Mouse (Mus musculus) stomach, embryonic 14.5 days (tissue): ENCODE results near the gene Got2. TPM values are rescaled to one million over a fixed set of nuclear protein-coding genes. Genes with fewer than 3 reads are reported as not detected.

ENCODE experiments used
- ATAC-seq: fragments of 200-750 bp; cut with Nextera tagmentation; 2 replicates; pipeline ENCODE4 v1.8.0; 2017; ENCODE audit warnings: low read depth, moderate TSS enrichment; ENCODE audit not compliant: insufficient number of reproducible peaks, insufficient read depth, low FRiP score
- H3K27ac ChIP-seq: fragments of 300-500 bp; sonication (generic); 2 replicates; pipeline ENCODE4 v1.5.1; 2014; ENCODE audit warnings: mild to moderate bottlenecking, low read length, moderate library complexity, mixed read lengths
- H3K27me3 ChIP-seq: fragments of 300-500 bp; sonication (generic); 2 replicates; pipeline ENCODE4 v1.6.1; 2014; ENCODE audit warnings: low read length, control low read depth, mixed read lengths; ENCODE audit not compliant: control insufficient read depth, insufficient read depth
- H3K36me3 ChIP-seq: fragments of 300-500 bp; sonication (generic); 2 replicates; pipeline ENCODE4 v1.6.1; 2014; ENCODE audit warnings: mild to moderate bottlenecking, control low read depth, low read length, moderate library complexity, mixed read lengths; ENCODE audit not compliant: control insufficient read depth, insufficient read depth
- H3K4me1 ChIP-seq: fragments of 300-500 bp; sonication (generic); 2 replicates; pipeline ENCODE4 v1.6.1; 2014; ENCODE audit warnings: low read length, control low read depth, mixed read lengths; ENCODE audit not compliant: control insufficient read depth, insufficient read depth
- H3K4me2 ChIP-seq: fragments of 300-500 bp; sonication (generic); replicated peaks from 2 replicates; pipeline ENCODE4 v1.6.1; 2014; ENCODE audit warnings: low read depth, low read length, control low read depth
- H3K4me3 ChIP-seq: fragments of 300-500 bp; sonication (generic); 2 replicates; pipeline ENCODE4 v1.5.1; 2014; ENCODE audit warnings: low read depth, low read length, control low read depth
- H3K9ac ChIP-seq: fragments of 300-500 bp; sonication (generic); replicated peaks from 2 replicates; pipeline ENCODE4 v1.6.1; 2014; ENCODE audit warnings: low read depth, mild to moderate bottlenecking, control low read depth, low read length, moderate library complexity, mixed read lengths
- H3K9me3 ChIP-seq: fragments of 300-500 bp; sonication (generic); 2 replicates; pipeline ENCODE4 v1.6.1; 2016; ENCODE audit warnings: low read depth, low read length, control low read depth; ENCODE audit not compliant: control insufficient read depth
- WGBS: fragments of 180-500 bp; shearing (Covaris S2); extraction: QIAGEN DNeasy Blood & Tissue Kit; methylation state at CpG from one replicate; pipeline ENCODE4 v1.1.7; 2014; 5-methylcytosine and 5-hydroxymethylcytosine counted together
- polyA plus RNA-seq: library from polyadenylated mRNA; unstranded; fragments of >200 nt; fragmentation: Nextera tagmentation; extraction: Ambion mirVana; gene quantifications from 2 replicates; pipeline ENCODE4 v1.2.1, GENCODE M21; 2014

The Got2 gene
- polyA plus RNA-seq, 1 experiment from 2014 or later, result 73.0 TPM

DNA sequence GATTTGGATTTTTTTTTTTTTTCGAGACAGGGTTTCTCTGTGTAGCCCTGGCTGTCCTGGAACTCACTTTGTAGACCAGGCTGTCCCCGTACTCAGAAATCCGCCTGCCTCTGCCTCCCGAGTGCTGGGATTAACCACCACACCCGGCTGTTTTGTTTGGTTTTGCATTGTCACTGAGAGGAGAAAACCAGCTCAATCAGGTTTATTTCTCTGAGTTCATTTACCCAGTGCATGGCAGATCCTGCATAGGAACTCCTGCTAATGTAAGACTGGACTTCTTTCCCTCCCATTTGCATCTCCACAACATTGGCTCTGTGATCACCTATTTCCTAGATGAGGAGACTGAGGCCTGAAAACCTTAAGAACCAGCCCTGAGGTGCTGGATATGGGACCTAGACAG lies 66.3 kb downstream of the Got2 start:
- H3K4me3 ChIP-seq, result no peak overlapping the region
- H3K27ac ChIP-seq, result no peak overlapping the region
- WGBS, result 81% methylated on average over 5 of the region's 5 CpGs
- H3K36me3 ChIP-seq, result no peaks in the 10 kb centered on the region
- no peak overlapping the region for H3K4me2 ChIP-seq
- no peak for ATAC-seq
- no peaks in the 10 kb centered on the region for H3K9me3 ChIP-seq
- H3K27me3 ChIP-seq, result no peaks in the 10 kb centered on the region
- no peaks in the 10 kb centered on the region for H3K4me1 ChIP-seq
- H3K9ac ChIP-seq, result no peak overlapping the region

DNA sequence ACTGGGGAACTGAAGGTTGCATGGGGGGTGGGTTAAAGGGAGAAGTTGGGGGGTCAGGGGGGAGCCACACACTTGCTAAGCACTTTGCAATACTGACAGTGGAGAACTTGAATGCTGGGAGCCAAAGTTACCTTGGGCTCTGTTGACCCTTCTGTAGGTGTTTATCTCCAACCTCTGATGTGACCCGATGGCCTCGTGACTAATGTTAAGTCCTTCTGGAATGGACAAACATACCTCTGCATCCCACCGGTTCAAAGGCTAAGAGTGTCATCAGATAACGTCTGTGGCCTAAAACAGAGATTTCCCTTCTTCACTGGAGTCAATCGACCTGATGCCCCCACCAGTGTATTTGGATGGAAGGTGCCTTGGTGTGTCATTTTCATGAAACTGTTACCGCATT lies 67.1 kb downstream of the Got2 start:
- Histone ChIP-seq H3K4me1 (no peaks in the 10 kb centered on the region), H3K9me3 (no peaks in the 10 kb centered on the region), H3K4me2 (no peak overlapping the region), H3K4me3 (no peak overlapping the region), H3K27ac (no peak overlapping the region), H3K27me3 (no peaks in the 10 kb centered on the region), H3K36me3 (no peaks in the 10 kb centered on the region), H3K9ac (no peak overlapping the region)
- 64% methylated on average over 6 of the region's 6 CpGs for WGBS
- ATAC-seq, result no peak

DNA sequence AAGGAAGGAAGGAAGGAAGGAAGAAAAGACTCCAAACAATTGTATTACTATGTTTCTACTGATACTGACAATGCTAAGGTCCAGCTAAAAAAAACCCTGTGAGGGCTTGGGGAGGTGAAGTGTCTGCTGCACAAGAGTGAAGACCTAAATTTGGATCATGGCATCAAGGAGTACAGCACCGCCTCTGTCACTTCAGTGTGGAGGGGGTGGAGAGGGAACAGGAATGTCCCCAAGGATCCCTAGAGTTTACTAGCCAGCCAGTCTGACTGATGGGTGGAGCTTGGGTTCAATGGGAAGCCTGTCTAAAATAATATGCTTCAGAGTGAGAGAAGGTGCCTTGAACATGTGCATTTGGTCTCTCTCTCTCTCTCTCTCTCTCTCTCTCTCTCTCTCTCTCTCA lies 70.1 kb downstream of the Got2 start:
- no peaks in the 10 kb centered on the region for H3K27me3 ChIP-seq
- H3K4me1 ChIP-seq, result no peaks in the 10 kb centered on the region
- no peaks in the 10 kb centered on the region for H3K36me3 ChIP-seq
- H3K9me3 ChIP-seq, result no peaks in the 10 kb centered on the region
- no peak overlapping the region for H3K27ac ChIP-seq
- WGBS, result 30% methylated on average over 1 of the region's 1 CpGs
- no peak for ATAC-seq
- H3K9ac ChIP-seq, result no peak overlapping the region
- H3K4me3 ChIP-seq, result no peak overlapping the region
- H3K4me2 ChIP-seq, result no peak overlapping the region

DNA sequence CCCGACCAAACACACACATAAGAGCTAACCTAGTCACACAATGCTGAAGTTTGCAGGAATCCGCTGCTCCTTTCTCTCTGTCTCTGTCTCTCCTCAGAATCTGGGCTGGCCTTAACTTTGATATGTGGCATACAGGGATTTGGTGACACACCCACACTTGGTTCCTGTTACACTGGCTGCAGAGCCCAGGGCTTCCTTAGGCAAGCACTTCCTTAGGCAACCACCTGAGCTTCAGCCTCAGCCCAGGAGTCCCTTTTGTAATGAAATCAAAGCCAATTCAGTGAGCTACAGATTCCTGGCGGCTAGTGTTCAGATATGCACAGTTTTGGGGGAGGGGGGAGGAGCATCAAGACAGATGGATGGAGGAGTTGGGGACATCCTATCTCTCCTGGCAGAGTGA lies 70.8 kb downstream of the Got2 start:
- H3K4me1 ChIP-seq, result no peaks in the 10 kb centered on the region
- no peak for ATAC-seq
- no peaks in the 10 kb centered on the region for H3K27me3 ChIP-seq
- H3K4me2 ChIP-seq, result no peak overlapping the region
- no peak overlapping the region for H3K4me3 ChIP-seq
- H3K36me3 ChIP-seq, result no peaks in the 10 kb centered on the region
- H3K27ac ChIP-seq, result no peak overlapping the region
- no peak overlapping the region for H3K9ac ChIP-seq
- WGBS, result 64% methylated on average over 3 of the region's 3 CpGs
- no peaks in the 10 kb centered on the region for H3K9me3 ChIP-seq

DNA sequence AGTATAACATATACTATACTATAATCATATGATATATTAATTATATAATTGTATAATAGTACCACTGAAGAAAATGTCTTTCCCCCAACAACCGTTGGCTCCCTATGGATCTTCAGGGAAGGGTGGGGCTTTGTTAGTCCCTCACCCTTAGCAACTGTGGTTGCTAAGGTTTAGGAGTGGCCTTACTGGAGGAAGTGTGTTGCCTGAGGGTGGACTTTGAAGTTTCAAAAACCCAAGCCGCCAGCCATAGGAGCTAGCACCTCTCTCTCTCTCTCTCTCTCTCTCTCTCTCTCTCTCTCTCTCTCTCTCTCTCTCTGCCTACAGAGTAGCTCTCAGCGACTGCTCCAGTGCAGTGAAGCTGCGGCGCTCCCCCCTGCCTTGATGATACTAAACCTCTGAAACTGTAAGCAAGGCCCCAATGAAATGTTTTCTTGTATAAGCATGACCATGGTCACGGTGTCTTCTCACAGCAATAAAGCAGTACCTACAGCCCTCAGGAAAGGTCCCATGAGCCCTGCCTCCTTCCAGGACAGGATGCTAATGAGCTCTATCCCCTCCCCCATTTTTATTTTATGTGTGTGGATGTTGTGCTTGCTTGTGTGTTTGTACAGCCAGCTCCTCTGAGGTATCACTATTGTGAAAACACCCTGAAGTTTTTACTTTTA lies 72.2 kb downstream of the Got2 start:
- peak; percentile 78; the same call in 1 of the 2 replicates for ATAC-seq
- Histone ChIP-seq H3K36me3 (no peaks in the 10 kb centered on the region), H3K4me2 (no peak overlapping the region), H3K9ac (no peak overlapping the region), H3K27ac (no peak overlapping the region), H3K4me3 (no peak overlapping the region), H3K4me1 (no peaks in the 10 kb centered on the region), H3K27me3 (no peaks in the 10 kb centered on the region), H3K9me3 (no peaks in the 10 kb centered on the region)
- WGBS, result 44% methylated on average over 6 of the region's 6 CpGs

Other genes with a start within 250 kb of the Got2 start
- 21.0 and 22.3 TPM in 2 replicates for gene Ndrg4, start 211.6 kb downstream of the Got2 start, polyA plus RNA-seq
- gene Setd6, start 172.7 kb downstream of the Got2 start, polyA plus RNA-seq, result 17.4 and 18.8 TPM in 2 replicates
- 113 and 117 TPM in 2 replicates for gene Cnot1, start 81.1 kb downstream of the Got2 start, polyA plus RNA-seq
- gene Sap18b, start 63.2 kb downstream of the Got2 start, polyA plus RNA-seq, result 360 and 371 TPM in 2 replicates
- 15.0 and 16.3 TPM in 2 replicates for gene Slc38a7, start 35.0 kb downstream of the Got2 start, polyA plus RNA-seq